Mouse (Mus musculus) adrenal gland (tissue): Measurements from ENCODE around the gene Cacna1h.

Experiments used
- intact Hi-C: fragments of 180-260 bp; cut with DNase I; formaldehyde crosslinking; loops from one replicate; pipeline ENCODE4 v1.15.1; 2025

Cacna1h gene

DNA sequence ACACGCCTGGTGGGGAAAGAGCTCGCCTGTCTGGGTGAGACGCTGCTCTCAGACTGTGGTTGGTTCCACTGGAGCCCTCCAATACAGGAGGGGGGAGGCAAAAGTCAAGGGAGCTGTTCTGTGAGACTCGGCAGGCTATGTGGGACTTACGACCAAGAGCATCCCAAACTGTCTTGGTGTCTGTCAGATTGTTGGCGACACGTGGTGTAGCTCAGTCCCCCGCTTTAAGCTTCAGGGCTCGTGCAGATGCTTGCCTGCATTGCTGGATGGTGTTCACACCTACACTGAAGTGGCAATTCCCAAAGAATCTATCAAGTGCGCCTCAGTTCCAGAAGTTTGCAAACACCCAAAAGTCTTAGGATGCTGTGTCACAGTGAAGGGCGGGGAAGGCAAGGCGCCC is 14.3 kb upstream of the Cacna1h start:
- intact Hi-C loops = no loop called here

DNA sequence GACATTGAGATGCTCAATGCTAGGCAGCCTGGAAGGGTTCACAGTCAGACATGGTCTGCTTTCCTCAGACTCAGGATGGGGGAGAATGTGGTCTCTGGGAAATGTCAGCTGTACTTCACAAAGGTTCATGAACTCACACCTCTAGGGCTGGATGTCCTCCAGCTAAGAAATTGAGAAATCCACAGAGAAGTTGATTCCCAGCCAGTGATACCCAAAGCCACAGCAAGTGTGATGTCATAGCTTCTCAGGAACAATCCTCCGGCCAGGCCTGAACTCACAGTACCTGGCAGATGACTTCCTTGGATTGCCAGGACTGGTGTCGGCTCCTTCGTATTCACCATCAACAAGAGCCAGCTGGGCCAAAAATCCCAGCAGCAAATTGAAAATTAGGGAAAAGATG is 12.3 kb upstream of the Cacna1h start:
- intact Hi-C loops = no loop called here

DNA sequence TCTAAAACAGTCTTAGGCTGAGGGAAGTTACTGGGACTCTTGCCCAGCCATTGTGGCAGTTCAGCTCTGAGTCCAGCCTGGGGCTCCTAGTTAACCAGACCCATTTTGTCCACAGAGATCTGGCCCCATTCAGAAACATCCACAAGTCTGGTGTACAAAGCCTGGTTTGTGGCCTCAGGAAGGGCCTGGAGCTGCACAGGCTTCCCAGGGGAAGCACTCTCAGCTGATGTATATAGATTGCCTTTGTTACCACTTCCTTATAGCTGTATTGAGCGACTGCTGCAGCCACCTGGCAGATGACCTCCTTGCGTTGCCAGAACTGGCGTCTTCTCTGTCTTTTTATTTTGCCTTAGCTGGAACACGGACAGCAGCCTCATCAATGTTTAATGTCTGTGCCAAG is 11.5 kb upstream of the Cacna1h start:
- intact Hi-C loops = no loop called here

DNA sequence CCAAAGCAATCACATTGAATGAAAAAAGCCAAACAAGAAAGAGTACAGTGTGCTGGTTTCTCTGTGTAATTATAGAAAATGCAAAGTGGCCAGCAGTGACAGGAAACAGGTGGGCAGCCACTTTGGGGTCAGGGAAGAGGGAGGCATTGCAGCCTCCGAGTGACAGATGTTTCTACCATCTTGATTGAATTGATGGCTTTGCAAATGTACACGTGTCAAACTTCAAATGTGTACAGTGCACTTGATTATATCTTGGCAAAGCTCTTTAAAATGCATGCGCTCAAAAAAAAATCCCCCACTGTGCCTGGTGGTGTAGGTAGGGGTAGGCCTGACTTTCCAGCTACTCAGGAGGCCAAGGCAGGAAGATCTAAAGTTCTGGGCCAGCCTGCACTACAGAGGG is 9.3 kb upstream of the Cacna1h start:
- intact Hi-C loops = no loop called here

DNA sequence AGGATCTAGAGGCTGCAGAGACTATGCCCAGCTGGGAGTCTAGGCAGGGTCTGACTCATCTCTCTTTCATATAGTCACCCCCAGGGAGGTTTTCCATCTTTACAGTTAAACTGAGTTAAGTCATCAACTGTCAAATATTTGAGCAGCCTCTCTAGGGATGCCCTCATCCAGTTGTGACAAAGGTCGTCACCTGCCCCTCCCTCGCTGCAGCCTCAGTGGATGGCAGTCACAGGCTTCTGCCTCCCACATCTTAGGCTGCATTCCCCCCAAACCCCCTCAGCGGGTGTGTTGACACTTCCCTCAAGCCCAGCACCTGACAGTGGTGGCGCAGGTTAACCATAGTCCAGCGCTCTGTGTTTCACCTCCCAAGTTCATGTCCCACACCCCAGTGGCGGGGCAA is 7.8 kb upstream of the Cacna1h start:
- intact Hi-C loops = no loop called here

DNA sequence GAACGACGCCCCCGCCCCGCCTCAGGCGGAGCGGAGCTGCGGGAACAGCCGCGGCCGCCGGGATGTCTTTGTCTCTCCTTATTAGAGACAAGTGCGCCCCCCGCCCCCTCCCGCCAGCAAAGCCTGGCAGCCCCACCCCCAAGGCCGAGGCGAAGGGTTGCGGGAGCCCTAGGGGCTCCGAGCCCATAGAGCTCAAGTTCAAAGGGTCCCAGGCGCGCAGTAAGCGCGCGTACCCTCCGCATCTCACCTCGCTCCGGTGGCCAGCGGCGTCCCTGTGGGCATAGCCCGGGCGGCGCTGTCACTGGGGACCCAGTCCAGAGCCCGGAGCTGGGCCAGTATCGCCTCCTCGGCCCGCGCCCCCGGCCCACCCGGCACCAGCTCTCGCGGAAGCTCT is 363 bp downstream of the Cacna1h start:
- intact Hi-C loops = loop anchor here (5.0 kb wide), 1 partner anchor 36 kb away; no protein-coding TSS in a partner anchor

DNA sequence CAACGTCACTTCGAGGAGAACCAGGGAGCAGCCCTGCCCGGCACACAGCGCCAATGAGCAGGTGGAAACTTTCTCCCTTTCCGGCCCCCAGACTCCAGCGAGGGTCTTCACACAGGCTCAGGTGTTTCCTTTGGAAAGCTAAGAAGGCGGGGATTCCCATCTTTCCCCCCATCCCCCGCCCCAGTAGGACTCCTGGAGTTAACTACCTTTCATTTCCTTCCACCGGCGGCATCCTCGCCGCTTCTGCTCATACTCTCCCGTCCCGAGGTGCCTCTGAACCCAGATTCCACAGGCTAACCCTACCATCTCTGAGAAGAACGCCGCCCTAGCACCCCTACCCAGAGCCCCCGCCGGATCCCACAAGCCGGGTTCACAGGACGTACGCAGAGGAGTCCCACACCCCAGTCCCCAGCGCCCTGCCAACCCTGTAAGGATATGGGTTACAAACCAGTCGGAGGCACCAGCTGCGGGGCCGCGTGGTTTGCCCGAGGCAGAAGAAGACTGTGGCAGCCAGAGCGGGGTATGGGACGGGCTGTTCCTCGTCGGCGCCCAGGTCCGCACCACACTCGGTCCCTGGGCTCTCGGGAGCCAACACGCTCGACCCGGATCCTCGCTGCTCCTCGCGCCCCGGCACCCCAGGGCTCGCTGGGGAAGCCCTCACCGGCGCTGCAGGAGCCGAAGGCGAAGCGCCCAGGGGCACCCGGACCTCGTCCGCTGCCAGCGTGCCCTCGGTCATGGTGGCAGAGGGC is 976 bp downstream of the Cacna1h start:
- intact Hi-C loops = loop anchor here (5.0 kb wide), 1 partner anchor 35 kb away; no protein-coding TSS in a partner anchor

DNA sequence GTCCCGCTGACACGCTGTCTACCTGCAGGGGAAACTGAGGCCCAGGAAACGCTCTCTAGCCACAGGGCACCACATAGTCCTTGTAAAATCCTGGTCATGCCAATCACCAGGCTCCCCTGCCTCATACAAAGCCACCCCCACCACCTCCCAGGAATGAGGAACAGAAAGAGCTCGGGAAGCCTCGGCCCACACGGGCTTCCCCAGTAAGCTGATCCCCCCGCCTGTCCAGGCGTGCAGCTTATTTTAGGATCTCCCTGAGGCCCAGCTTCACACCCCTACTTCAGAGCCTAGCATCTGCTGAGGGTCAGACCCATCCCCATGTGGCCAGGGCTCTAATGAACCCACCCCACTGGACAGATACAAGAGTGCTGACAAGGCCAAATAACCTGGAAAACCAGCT is 3.0 kb downstream of the Cacna1h start:
- intact Hi-C loops = loop anchor here (5.0 kb wide), 1 partner anchor 33 kb away; no protein-coding TSS in a partner anchor

DNA sequence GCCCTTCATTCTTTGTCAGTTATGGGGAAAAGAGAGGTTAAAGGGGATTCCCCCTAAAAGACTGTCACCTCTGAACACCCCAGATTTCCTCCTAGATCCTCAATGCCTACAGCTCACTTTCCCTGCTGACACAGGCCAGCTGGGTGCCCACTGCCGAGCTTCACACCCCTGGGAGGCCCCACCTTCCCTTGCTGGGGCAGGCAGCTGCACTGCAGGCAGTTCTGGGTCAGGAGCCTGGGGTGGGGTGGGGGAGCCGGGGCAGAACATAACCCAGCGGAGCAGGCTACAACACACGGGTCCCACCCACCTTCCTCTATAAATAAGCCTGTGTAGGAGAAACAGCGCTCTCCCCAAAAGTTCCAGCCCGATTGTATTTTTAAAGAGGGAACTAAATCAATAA is 3.7 kb downstream of the Cacna1h start:
- intact Hi-C loops = loop anchor here (5.0 kb wide), 1 partner anchor 33 kb away; no protein-coding TSS in a partner anchor

DNA sequence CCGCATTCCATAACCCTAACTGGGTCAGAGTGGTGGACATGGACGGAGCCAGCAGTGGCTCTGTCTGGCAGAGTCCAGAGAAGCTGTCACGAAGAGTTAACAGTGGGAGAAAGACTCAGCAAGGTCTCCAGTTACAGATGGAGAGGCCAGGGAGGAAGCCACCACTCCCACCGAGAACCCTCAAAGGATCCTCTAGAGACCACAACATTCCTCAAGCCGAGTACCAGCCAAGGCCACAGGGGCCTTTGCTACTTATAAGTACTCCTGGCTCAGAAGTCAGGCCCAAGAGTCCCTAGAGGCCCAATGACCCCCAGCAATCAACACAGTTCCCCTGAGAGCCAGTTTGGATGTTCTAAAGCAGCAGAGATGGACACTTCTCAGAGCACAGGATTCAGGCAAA is 4.3 kb downstream of the Cacna1h start:
- intact Hi-C loops = no loop called here

DNA sequence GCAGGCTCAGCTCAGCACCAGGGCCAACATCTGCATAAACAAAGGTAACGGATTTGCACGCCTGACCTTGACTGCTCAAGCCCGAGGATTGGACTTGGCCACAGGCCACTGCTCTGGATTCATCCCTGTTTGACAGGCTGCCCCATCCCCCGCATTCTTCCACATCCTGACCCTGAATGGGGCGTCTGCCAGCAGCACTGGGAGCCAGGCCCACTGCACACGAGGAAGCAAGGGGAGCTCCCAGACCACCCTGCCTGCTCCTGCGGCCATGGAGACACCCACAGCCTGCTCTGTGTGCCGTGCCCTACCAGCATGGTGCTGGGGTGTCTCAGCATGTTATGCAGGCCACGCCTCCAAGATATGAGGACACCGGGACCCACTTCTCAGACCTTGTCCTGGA is 6.1 kb downstream of the Cacna1h start:
- intact Hi-C loops = no loop called here

DNA sequence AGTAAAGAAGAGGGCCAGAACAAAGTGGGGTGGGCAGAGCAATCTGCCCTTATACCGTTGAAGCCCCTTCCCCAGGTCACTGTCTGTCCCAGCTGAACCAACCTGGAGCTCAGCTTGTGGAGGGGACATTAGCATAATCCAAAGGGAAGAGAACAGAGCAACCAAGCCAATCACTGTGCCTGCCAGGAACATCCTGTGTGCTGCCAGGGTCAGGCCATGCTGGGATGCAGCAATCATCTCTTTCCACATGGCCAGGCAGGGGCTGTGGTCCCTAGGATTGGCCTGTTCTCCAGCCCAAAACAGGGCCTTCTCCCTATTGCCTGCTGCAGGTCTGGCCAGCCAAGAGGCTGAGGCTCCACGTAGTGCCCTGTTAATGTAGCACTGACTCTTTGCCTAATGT is 7.6 kb downstream of the Cacna1h start:
- intact Hi-C loops = no loop called here

DNA sequence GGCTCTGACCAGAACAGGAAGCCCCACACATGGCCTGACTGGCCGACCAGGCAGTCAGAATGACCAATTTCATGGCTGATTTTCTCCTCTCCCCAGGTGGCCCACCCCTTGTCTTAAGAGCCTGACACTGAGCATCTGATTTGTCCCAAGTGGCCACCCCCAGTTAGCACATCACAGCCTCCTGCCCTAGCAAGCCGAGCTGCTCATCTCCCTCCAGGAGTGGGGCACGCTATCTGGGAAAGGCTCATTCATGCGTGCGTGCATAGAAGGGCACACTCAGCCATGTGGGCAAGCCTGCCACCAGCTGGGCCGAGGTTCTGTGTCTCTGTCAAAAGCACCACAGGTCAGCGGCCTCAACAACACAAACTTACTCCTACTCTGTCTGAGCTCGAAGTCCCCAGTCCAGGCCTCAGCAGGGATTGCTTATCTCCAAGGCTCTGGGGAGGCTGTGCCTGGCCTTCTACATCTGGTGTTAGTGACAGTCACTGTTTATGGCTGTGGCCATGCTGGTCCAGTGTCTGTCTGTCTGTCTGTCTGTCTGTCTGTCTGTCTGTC is 9.0 kb downstream of the Cacna1h start:
- intact Hi-C loops = no loop called here

DNA sequence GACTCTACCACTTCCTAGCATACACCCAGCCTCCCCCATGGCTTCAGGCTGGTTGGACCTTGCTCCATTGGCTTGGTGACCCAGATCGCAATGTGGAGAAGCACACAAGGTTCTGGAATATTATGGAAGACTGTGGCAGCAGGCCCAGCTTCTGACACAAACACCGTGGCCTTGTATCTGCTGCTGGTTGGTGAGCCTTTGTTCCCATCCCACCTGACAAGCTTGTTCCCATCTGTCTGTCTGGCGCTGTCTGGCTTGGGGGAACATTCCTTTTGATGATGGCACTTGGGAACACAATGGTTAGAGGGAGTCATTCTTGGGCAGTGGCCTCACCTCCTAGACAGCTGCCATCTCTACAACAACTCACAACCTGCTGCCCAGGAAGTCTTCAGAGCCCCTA is 12.6 kb downstream of the Cacna1h start:
- intact Hi-C loops = no loop called here

DNA sequence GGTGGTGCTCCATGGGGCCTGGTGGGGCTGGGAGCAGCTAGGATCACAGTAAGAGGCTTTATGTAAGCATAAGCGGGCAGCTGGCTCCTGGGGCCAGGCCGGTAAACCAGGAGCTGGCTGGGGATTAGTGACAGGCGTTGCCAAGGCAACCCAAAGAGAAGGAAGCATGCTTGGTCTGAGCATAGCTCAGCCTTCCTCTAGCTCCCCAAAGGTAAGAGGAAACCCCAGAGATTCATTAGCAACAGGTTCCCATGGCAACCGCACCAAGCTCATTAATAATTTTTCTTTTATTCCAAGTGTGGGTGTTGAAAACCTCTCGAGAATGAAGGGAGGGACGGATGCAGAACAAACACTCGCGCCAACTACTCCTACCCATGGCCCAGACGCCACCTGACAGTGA is 14.7 kb downstream of the Cacna1h start:
- intact Hi-C loops = no loop called here

DNA sequence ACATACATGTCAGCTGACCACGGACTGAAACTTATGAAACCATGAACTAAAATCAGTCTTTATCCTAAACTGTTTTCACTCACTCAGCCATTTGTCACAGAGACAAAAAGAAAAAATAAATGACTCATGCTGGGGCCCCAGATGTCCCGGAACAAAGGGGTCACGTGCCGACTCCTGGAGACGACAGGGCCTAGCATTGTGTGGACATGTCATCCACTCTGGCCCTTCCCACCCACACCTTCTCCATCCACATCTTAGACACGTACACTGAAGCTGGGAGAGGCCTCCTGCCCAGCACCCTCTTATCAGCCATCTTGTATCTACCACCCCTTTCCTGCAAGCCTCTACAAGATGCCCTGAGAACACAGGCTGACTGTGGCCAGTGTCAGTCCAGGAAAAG is 15.6 kb downstream of the Cacna1h start:
- intact Hi-C loops = no loop called here

DNA sequence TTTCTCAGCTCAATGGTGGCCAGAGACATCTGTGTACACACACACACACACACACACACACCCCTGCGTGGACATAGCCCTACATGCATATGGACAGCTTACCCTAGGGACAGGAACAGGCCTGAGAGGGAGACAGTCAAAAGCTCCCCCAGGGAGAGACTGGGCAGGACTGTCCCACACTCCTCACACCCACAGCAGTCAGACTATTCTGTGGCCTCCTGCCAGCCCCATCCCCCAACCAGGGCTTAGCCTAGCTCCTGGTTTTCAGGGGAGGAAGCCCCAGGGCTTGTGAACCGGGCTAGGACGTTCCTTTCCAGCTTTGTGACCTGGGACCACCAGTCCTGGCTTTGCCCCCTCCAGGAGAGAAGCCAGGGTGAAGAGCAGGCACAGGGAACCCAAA is 17.4 kb downstream of the Cacna1h start:
- intact Hi-C loops = no loop called here

DNA sequence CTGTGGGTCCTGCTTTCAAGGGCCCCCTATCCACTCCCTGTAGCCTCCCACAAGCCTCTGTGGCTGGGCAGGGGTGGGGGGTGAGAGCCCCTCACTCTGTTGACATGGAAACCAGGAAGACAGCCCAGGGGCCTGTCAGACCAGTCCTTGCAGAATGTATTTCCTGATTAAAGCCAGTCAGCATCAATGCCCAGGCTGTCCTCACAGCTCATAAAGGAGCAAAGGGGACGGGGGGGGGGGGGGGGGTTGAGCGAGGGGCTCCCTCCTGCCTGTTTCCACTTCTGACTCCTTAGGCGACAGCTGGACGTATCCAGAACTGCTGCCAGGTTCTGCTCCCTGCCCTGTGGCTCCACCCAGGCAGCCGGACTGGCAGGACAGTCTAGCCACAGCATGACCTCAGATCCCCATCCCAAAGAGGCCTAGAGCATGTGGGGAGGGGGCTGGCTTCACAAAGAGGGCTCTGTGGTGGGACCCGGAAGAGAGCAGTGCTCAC is 18.1 kb downstream of the Cacna1h start:
- intact Hi-C loops = no loop called here

DNA sequence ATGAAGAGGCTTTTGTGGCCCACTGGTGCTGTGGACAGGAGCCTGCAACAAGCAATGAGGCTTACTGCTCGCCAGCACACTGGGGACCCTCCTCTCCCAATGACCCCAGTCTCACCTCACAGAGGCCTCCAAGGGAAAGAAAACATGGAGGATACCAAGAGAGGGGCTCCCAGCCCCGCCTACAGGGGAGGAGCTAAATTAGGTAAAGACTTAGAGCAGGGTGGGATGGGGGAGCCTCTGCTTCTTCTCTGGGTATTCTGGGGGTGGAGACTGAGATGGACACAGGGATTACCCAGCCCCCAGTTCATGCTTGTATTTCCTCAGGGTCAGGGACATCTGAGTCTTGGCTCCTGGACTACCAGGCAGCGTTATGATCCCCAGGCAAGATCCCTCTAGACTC is 18.7 kb downstream of the Cacna1h start:
- intact Hi-C loops = no loop called here

DNA sequence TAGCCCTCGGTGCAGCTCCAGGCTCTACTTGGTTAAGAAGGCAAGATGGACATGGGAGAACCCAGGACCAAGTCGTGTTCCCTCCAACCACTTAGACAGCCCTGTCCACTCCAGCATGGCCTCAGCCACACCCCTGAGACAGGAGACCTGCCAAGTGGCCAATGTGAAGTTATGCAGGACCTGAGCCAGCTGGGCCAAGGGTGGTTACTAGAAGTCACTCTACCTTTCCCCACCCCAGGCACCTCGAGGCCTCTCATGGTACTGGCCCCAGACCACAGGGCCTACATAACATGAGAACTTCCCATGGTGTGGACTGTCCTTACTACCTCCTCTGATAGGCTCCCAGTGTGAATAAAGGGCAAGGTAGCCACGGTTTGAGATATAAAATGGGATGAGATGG is 19.4 kb downstream of the Cacna1h start:
- intact Hi-C loops = no loop called here

DNA sequence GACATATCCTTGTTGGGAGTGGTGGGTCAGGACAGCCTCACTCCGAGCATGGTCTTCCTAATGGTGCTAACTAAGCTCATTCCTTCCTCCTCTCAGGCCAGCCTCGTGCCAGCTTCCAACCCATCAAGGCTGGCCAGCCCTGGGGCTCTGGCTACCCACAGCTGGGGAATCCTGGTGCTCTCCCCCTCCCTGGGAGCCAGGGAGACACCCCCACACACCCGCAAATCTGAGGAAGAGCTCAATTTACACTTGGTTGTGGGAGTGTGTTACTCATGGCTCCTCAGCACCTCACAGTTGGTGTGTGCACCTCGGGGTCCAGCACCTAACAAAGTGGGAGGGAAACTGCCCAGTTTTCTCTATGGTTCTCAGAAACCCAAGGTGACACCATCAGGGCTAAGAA is 22.3 kb downstream of the Cacna1h start:
- intact Hi-C loops = no loop called here

DNA sequence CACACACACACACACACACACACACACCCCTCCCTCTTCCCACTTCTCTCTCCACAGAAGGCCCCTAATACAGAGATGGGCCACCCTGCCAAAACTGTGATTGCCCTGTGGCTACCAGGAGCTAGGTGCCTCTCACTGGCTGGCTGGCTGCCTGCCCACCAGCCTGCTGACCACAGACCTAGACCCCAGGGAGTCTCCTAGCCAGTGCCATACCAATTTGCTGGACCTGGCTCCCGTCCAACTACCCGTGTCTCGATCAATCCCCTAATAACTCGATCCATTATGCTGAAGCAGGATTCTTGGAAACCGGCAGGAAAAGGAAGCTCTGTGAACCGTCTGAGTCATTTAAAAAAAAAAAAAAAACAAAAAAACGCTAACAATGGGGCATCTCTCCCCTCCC is 22.8 kb downstream of the Cacna1h start:
- intact Hi-C loops = no loop called here

DNA sequence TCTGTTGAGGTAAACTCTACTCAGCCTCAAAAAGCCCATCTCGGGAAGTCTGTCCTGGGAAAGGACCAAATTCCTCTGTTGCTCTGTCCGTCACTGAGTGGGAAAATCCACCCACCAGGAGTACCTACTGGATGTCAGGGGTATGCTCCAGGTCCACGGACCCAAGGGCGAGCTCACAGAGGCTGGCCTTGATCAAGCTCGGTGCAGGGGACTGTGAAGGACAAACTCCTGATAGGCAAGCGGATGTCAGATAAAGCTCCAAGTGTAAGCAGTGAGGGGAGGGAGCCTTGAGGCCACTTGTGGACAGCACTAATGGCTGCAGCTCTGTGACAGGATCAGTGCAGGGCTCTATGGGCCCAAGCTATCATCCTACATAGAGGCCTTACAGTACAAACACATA is 23.4 kb downstream of the Cacna1h start:
- intact Hi-C loops = no loop called here
